8 mouse cellular contexts compared by ENCODE assay signal in the genomic region with DNA sequence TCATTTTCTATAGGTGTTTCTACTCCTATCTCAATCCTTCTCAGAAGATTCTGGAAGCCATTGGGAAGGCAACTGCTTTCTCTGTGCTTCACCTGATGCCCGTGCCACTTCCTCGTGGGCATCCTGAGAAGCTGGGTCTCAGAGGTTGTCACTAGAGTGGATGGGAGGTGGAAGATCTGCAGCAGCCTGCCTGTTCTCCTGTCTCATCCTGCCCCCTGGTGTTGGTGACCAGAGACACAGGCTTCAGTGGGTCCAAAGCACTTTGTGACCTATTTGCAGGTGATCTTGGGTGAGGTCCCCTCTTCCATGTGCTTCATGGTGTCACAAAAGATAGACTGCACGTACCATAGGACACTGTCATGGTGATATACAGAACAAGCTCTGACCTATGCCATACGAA. TPM values are rescaled to one million over a fixed set of nuclear protein-coding genes. Genes with fewer than 3 reads are reported as not detected.
DNase-seq lines count a peak whose midpoint lies in the region; ATAC-seq and TF ChIP-seq lines count a peak whose summit lies in the region.

No protein-coding gene starts in this region.

- no peaks in the 10 kb centered on the region for H3K79me2 ChIP-seq in CH12.LX (replicated peaks; ENCODE audit: control insufficient read depth, extremely low read depth, insufficient read depth, poor library complexity, severe bottlenecking)

- peak; percentile 25 to 64; a peak in 3 of 4 replicates for TF ChIP-seq CTCF in CH12.LX (conservative IDR thresholded peaks at IDR 0.05 in 1 of 2, IDR thresholded peaks at IDR 0.05 in 1 of 2; ENCODE audit: low read depth in 2 of 2, low read length in 2 of 2)
- TF ChIP-seq CTCF in liver, postnatal 0 days (IDR thresholded peaks at IDR 0.05; ENCODE audit: low read depth) = peak; percentile 64
- peak; percentile 79 for TF ChIP-seq CTCF in stomach, postnatal 0 days (IDR thresholded peaks at IDR 0.05; ENCODE audit: low read depth)

- H3K4me1 ChIP-seq in hindbrain, embryonic 10.5 days (replicated peaks) = peaks cover 30% of the 10 kb centered on the region
- peaks cover 19% of the 10 kb centered on the region for H3K4me1 ChIP-seq in hindbrain, embryonic 13.5 days (replicated peaks)
- no peaks in the 10 kb centered on the region for H3K4me1 ChIP-seq in CH12.LX (ENCODE audit: control insufficient read depth in 1 of 2, insufficient read depth in 2 of 2)
- no peaks in the 10 kb centered on the region for H3K4me1 ChIP-seq in liver, postnatal 0 days (ENCODE audit: insufficient read depth)
- H3K4me1 ChIP-seq in stomach, postnatal 0 days (replicated peaks; ENCODE audit: control insufficient read depth, insufficient read depth) = no peaks in the 10 kb centered on the region

- H3K4me2 ChIP-seq in hindbrain, embryonic 13.5 days = no peak overlapping the region
- H3K4me2 ChIP-seq in CH12.LX (ENCODE audit: insufficient read depth, low read depth, poor library complexity, severe bottlenecking) = no peak overlapping the region
- no peak overlapping the region for H3K4me2 ChIP-seq in liver, postnatal 0 days (ENCODE audit: low read depth, low read length)
- no peak overlapping the region for H3K4me2 ChIP-seq in stomach, postnatal 0 days (replicated peaks; ENCODE audit: low read depth)

- H3K4me3 ChIP-seq in hindbrain, embryonic 10.5 days = no peak overlapping the region
- H3K4me3 ChIP-seq in hindbrain, embryonic 13.5 days = no peak overlapping the region
- H3K4me3 ChIP-seq in CH12.LX (replicated peaks in 1 of 3; ENCODE audit: low read depth in 2 of 3, low read length in 2 of 3, poor library complexity in 1 of 3) = no peak overlapping the region
- H3K4me3 ChIP-seq in liver, postnatal 0 days (ENCODE audit: low read depth, low read length) = no peak overlapping the region
- no peak overlapping the region for H3K4me3 ChIP-seq in stomach, postnatal 0 days (ENCODE audit: low read depth, low read length)

- H3K27me3 ChIP-seq in hindbrain, embryonic 10.5 days (ENCODE audit: insufficient read depth, poor library complexity, severe bottlenecking) = peaks cover 11% of the 10 kb centered on the region
- peaks cover 28% of the 10 kb centered on the region; the same call in 1 of the 2 replicates for H3K27me3 ChIP-seq in hindbrain, embryonic 13.5 days
- peaks cover 9% of the 10 kb centered on the region for H3K27me3 ChIP-seq in CH12.LX (replicated peaks)
- H3K27me3 ChIP-seq in liver, postnatal 0 days (ENCODE audit: insufficient read depth, low read length) = 0 out of 2 replicates have a peak, but pooled peaks cover 2% of the 10 kb centered on the region
- no peaks in the 10 kb centered on the region for H3K27me3 ChIP-seq in stomach, postnatal 0 days (ENCODE audit: control insufficient read depth, insufficient read depth, low read length)

- peak; percentile 75 for TF ChIP-seq RAD21 in CH12.LX (IDR thresholded peaks at IDR 0.05; ENCODE audit: low read depth, low read length)

- no peak for TF ChIP-seq POLR2A in CH12.LX (IDR thresholded peaks at IDR 0.05; ENCODE audit: low read depth, low read length)

- dilution Hi-C loops in CH12.LX (cut with MboI; ENCODE audit: extremely low pct_ligation_motif_present, extremely low pct_unique_long_range_greater_than_20kb, low sequenced_read_pairs) = no loop called here

- no peaks in the 10 kb centered on the region for H3K36me3 ChIP-seq in hindbrain, embryonic 10.5 days
- no peaks in the 10 kb centered on the region for H3K36me3 ChIP-seq in hindbrain, embryonic 13.5 days
- H3K36me3 ChIP-seq in CH12.LX (replicated peaks in 1 of 2; ENCODE audit: control insufficient read depth in 1 of 2, insufficient read depth in 1 of 2, low read length in 1 of 2) = peaks cover 0 to 22% of the 10 kb centered on the region in 2 experiments
- no peaks in the 10 kb centered on the region for H3K36me3 ChIP-seq in liver, postnatal 0 days (replicated peaks; ENCODE audit: insufficient read depth, low read length)
- H3K36me3 ChIP-seq in stomach, postnatal 0 days (ENCODE audit: control insufficient read depth, insufficient read depth, low read length) = no peaks in the 10 kb centered on the region

- no peak for TF ChIP-seq EP300 in CH12.LX (IDR thresholded peaks at IDR 0.05; ENCODE audit: low read length)
- no peak for TF ChIP-seq EP300 in liver, postnatal 0 days (IDR thresholded peaks at IDR 0.05; ENCODE audit: low read depth)
- no peak for TF ChIP-seq EP300 in stomach, postnatal 0 days (optimal IDR thresholded peaks at IDR 0.05)

- no peak overlapping the region for H3K27ac ChIP-seq in hindbrain, embryonic 10.5 days
- no peak overlapping the region for H3K27ac ChIP-seq in hindbrain, embryonic 13.5 days
- H3K27ac ChIP-seq in CH12.LX (ENCODE audit: insufficient read depth, low read depth) = no peak overlapping the region
- no peak overlapping the region for H3K27ac ChIP-seq in liver, postnatal 0 days (ENCODE audit: low read depth)
- H3K27ac ChIP-seq in stomach, postnatal 0 days (replicated peaks) = no peak overlapping the region

- in situ Hi-C loops in CH12.LX (cut with MboI; ENCODE audit: low pct_ligation_motif_present, low pct_unique_long_range_greater_than_20kb, low sequenced_read_pairs) = loop anchor here (25.0 kb wide), 1 partner anchor 1456 kb away; a partner anchor contains a TSS

- ATAC-seq in hindbrain, embryonic 13.5 days (ENCODE audit: low FRiP score) = no peak
- ATAC-seq in liver, postnatal 0 days = no peak
- no peak for ATAC-seq in stomach, postnatal 0 days (ENCODE audit: low FRiP score, low TSS enrichment)

- H3K9me3 ChIP-seq in hindbrain, embryonic 10.5 days = no peaks in the 10 kb centered on the region
- H3K9me3 ChIP-seq in hindbrain, embryonic 13.5 days = no peaks in the 10 kb centered on the region
- no peaks in the 10 kb centered on the region for H3K9me3 ChIP-seq in CH12.LX (replicated peaks; ENCODE audit: low read length)
- no peaks in the 10 kb centered on the region for H3K9me3 ChIP-seq in liver, postnatal 0 days (ENCODE audit: low read length)
- H3K9me3 ChIP-seq in stomach, postnatal 0 days (ENCODE audit: control insufficient read depth, low read length) = no peaks in the 10 kb centered on the region

- DNase-seq in hindbrain, embryonic 10.5 days (ENCODE audit: low spot score) = peak; percentile 45
- DNase-seq in CH12.LX (ENCODE audit: extremely low read depth) (peak; percentile 24), NIH3T3 (ENCODE audit: low read depth) (peak; percentile 56)
- peak; percentile 53 to 61 for DNase-seq in frontal cortex, postnatal 36 days (ENCODE audit: low spot score in 2 of 2)
- DNase-seq in liver, postnatal 0 days = peak; percentile 42
- peak; percentile 54 for DNase-seq in stomach, postnatal 0 days (ENCODE audit: low spot score)
- DNase-seq in spleen, postnatal 14 days (ENCODE audit: low spot score in 2 of 2) = no peak

- 67% methylated on average over 4 of the region's 4 CpGs for WGBS in hindbrain, embryonic 10.5 days
- WGBS in hindbrain, embryonic 13.5 days = 62% methylated on average over 4 of the region's 4 CpGs
- 36% methylated on average over 4 of the region's 4 CpGs for WGBS in liver, postnatal 0 days (ENCODE audit: insufficient replicate concordance)
- WGBS in stomach, postnatal 0 days = 52% methylated on average over 4 of the region's 4 CpGs

- H3K9ac ChIP-seq in hindbrain, embryonic 13.5 days = no peak overlapping the region
- no peak overlapping the region for H3K9ac ChIP-seq in CH12.LX (ENCODE audit: insufficient read depth, low read depth)
- no peak overlapping the region for H3K9ac ChIP-seq in liver, postnatal 0 days (replicated peaks)
- no peak overlapping the region for H3K9ac ChIP-seq in stomach, postnatal 0 days (ENCODE audit: low read length)

TF ChIP-seq in CH12.LX, 34 proteins besides CTCF, POLR2A, EP300 and RAD21:
- no peak for TF ChIP-seq MEF2A (IDR thresholded peaks at IDR 0.05; ENCODE audit: borderline replicate concordance, low read depth, low read length)
- TF ChIP-seq MXI1 (IDR thresholded peaks at IDR 0.05; ENCODE audit: low read depth, low read length) = no peak
- TF ChIP-seq ZC3H11A (IDR thresholded peaks at IDR 0.05; ENCODE audit: low read depth, low read length) = no peak
- TF ChIP-seq SMC3 (IDR thresholded peaks at IDR 0.05; ENCODE audit: low read depth, low read length) = peak; percentile 45

RNA-seq across cellular contexts. Expression of a gene that starts 13.8 kb away (rescaled TPM):
- polyA plus RNA-seq in hindbrain, embryonic 10.5 days (2016; fragmentation: Nextera tagmentation; extraction: Ambion mirVana) = 131 and 150 TPM in 2 replicates
- polyA plus RNA-seq in hindbrain, embryonic 13.5 days (2015; fragmentation: Nextera tagmentation; extraction: Ambion mirVana) = 65.7 and 69.2 TPM in 2 replicates
- total RNA-seq in CH12.LX (2012; rRNA removed) (41.8 and 42.3 TPM in 2 replicates), CH12.LX (2014; rRNA removed) (46.5 and 48.9 TPM in 2 replicates)
- polyA plus RNA-seq in CH12.LX (2012; ENCODE audit: insufficient read length, low read depth) = 26.2 and 26.8 TPM in 2 replicates
- 56.1 and 59.5 TPM in 2 replicates for polyA plus RNA-seq in liver, postnatal 0 days (2015; fragmentation: Nextera tagmentation; extraction: Ambion mirVana)
- 50.0 and 51.8 TPM in 2 replicates for polyA plus RNA-seq in stomach, postnatal 0 days (2015; fragmentation: Nextera tagmentation; extraction: Ambion mirVana)

RNA-seq across cellular contexts. Expression of a gene that starts 31.7 kb away (rescaled TPM):
- 12.0 and 14.9 TPM in 2 replicates for polyA plus RNA-seq in hindbrain, embryonic 10.5 days (2016; fragmentation: Nextera tagmentation; extraction: Ambion mirVana)
- polyA plus RNA-seq in hindbrain, embryonic 13.5 days (2015; fragmentation: Nextera tagmentation; extraction: Ambion mirVana) = 10.1 and 12.5 TPM in 2 replicates
- total RNA-seq in CH12.LX (2012; rRNA removed) = 12.6 and 16.2 TPM in 2 replicates
- 18.2 and 21.4 TPM in 2 replicates for total RNA-seq in CH12.LX (2014; rRNA removed)
- polyA plus RNA-seq in CH12.LX (2012; ENCODE audit: insufficient read length, low read depth) = 10.7 and 11.9 TPM in 2 replicates
- polyA plus RNA-seq in liver, postnatal 0 days (2015; fragmentation: Nextera tagmentation; extraction: Ambion mirVana) = 3.6 and 4.6 TPM in 2 replicates
- polyA plus RNA-seq in stomach, postnatal 0 days (2015; fragmentation: Nextera tagmentation; extraction: Ambion mirVana) = 5.8 and 6.0 TPM in 2 replicates

RNA-seq across cellular contexts. Expression of a gene that starts 31.8 kb away (rescaled TPM):
- 21.1 and 22.5 TPM in 2 replicates for polyA plus RNA-seq in hindbrain, embryonic 10.5 days (2016; fragmentation: Nextera tagmentation; extraction: Ambion mirVana)
- 16.1 and 19.9 TPM in 2 replicates for polyA plus RNA-seq in hindbrain, embryonic 13.5 days (2015; fragmentation: Nextera tagmentation; extraction: Ambion mirVana)
- 7.0 and 8.7 TPM in 2 replicates for total RNA-seq in CH12.LX (2012; rRNA removed)
- 4.1 and 4.6 TPM in 2 replicates for total RNA-seq in CH12.LX (2014; rRNA removed)
- polyA plus RNA-seq in CH12.LX (2012; ENCODE audit: insufficient read length, low read depth) = 10.6 and 10.9 TPM in 2 replicates
- 1.9 and 2.5 TPM in 2 replicates for polyA plus RNA-seq in liver, postnatal 0 days (2015; fragmentation: Nextera tagmentation; extraction: Ambion mirVana)
- 4.6 and 4.9 TPM in 2 replicates for polyA plus RNA-seq in stomach, postnatal 0 days (2015; fragmentation: Nextera tagmentation; extraction: Ambion mirVana)

Comparison
In these comparisons a context has a peak if more than half of its experiments do, and no peak if none do; other contexts are left out.
1. DNase-seq: peak in hindbrain, embryonic 10.5 days (single experiment), CH12.LX (single experiment), NIH3T3 (single experiment), frontal cortex, postnatal 36 days (2 of 2), liver, postnatal 0 days (single experiment) and stomach, postnatal 0 days (single experiment); none in spleen, postnatal 14 days (0 of 2).
2. Peak in every context shown above with its lines, with median percentiles within 50 percentile points of each other: CTCF ChIP-seq.